Mouse (Mus musculus): ENCODE measurements at regions not wholly inside any gene's neighbourhood (a gene's known extent, or its start where the extent isn't known, plus 50 kb on each side); places are given as distances from the start of the nearest gene placed in this dataset.

DNA sequence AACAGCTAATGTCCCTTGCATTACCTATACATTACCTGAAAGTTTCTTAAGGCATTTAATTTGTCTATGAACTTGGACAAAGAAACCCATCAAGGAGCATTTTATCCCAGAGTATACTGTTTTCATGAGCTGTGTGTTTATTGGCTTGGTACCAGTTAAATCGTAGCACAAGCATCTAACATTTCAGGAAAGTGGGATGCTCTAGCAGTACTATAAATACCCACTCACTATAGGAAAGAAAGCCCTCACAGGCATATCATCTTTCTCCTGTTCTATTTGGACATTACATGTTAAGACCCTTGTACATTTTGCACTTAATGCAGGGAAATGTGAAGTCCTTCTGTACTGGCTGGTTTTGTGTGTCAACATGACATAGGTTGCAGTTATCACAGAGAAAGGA lies 163.9 kb downstream of the Ptprc start:
- peak; percentile 70 for ATAC-seq (ENCODE audit: low read depth)
- WGBS = 42% methylated on average over 1 of the region's 1 CpGs
- Histone ChIP-seq H3K27me3 (replicated peaks; ENCODE audit: control insufficient read depth, insufficient read depth, low read length) (no peaks in the 10 kb centered on the region), H3K4me3 (ENCODE audit: low read depth, low read length) (no peak overlapping the region), H3K9me3 (ENCODE audit: control insufficient read depth, low read length) (no peaks in the 10 kb centered on the region), H3K36me3 (ENCODE audit: control insufficient read depth, insufficient read depth, low read length) (no peaks in the 10 kb centered on the region), H3K4me2 (ENCODE audit: low read depth, low read length) (no peak overlapping the region), H3K4me1 (ENCODE audit: control insufficient read depth, insufficient read depth, low read length) (0 out of 2 replicates have a peak, but pooled peaks cover 11% of the 10 kb centered on the region), H3K9ac (ENCODE audit: low read depth, low read length) (no peak overlapping the region), H3K27ac (replicated peaks; ENCODE audit: low read depth, low read length) (no peak overlapping the region)
- DNase-seq (ENCODE audit: low spot score) = peak; percentile 59

DNA sequence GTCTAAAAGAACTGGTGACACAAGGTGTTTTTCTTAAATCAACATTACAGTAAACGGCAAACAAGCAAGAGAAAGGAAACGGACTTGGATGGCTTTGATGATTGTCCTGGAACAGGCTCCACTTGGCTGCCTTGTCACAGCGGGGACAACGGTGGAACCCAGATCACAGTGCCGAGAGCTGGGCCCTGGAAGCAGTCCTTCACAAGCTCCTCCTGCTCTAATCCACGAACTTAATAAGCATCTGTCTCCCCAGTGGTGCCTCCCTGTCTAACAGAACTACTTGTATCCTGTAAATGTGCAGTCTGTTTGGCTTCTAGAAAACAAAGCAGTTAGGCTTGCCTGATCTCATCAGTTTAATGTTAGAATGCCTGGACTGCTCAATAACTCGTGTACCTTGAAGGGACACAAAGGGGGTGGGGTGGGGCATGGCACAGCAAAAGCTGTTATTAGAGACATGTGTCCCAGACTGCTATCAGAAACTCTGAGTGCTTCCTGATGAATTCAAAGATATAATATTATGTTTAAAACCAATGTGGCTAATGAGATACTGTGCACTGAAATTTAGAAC lies 164.5 kb downstream of the Ptprc start:
- no peak overlapping the region for H3K9ac ChIP-seq (ENCODE audit: low read depth, low read length)
- H3K9me3 ChIP-seq (ENCODE audit: control insufficient read depth, low read length) = no peaks in the 10 kb centered on the region
- peak; percentile 70 for ATAC-seq (ENCODE audit: low read depth)
- H3K4me1 ChIP-seq (ENCODE audit: control insufficient read depth, insufficient read depth, low read length) = 0 out of 2 replicates have a peak, but pooled peaks cover 11% of the 10 kb centered on the region
- peak; percentile 53 for DNase-seq (ENCODE audit: low spot score)
- H3K27ac ChIP-seq (replicated peaks; ENCODE audit: low read depth, low read length) = peak overlapping the region; percentile 2; the same call in 1 of the 2 replicates
- no peak overlapping the region for H3K4me3 ChIP-seq (ENCODE audit: low read depth, low read length)
- 40% methylated on average over 7 of the region's 7 CpGs for WGBS
- no peak overlapping the region for H3K4me2 ChIP-seq (ENCODE audit: low read depth, low read length)
- H3K27me3 ChIP-seq (replicated peaks; ENCODE audit: control insufficient read depth, insufficient read depth, low read length) = no peaks in the 10 kb centered on the region
- no peaks in the 10 kb centered on the region for H3K36me3 ChIP-seq (ENCODE audit: control insufficient read depth, insufficient read depth, low read length)

DNA sequence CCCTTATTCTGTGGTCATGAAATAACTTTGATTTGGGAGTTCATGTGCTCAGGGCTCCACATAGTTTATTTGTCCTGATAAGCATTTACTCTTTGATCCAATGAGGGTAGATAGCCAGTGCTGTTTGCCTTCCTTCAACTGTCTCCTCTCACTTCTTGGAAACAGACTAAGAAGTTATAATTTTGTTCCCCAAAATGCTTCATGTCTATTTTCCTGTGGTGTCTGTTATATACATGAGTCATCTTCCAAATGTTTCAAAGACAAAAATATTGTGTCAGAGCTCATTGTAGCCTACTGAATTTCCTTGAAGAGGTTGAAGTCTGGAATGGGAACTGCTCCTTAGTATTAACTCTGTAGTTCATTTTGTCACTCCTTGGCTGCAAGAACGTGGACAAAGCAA lies 168.7 kb downstream of the Ptprc start:
- no peak for ATAC-seq (ENCODE audit: low read depth)
- H3K36me3 ChIP-seq (ENCODE audit: control insufficient read depth, insufficient read depth, low read length) = no peaks in the 10 kb centered on the region
- 46% methylated on average over 1 of the region's 1 CpGs for WGBS

DNA sequence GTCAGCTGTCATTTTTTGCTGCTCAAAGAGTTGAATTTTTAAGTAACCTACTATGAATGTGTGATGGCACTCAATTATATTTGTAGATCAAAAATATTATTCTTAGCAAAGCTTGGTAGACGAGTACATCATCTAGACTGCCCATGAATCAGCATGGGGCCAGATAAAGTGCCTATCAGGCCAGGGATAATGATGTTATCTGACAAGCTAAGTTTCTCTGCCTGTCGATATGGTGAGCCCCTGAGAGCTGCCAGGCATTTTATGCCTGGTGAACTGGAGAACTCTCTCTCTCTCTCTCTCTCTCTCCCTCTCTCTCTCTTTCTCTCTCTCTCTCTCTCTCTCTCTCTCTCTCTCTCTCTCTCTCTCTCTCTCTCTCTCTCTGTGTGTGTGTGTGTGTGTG lies 171.2 kb downstream of the Ptprc start:
- ATAC-seq (ENCODE audit: low read depth) (no peak), DNase-seq (ENCODE audit: low spot score) (no peak)
- H3K27ac ChIP-seq (replicated peaks; ENCODE audit: low read depth, low read length) = no peak overlapping the region
- no peaks in the 10 kb centered on the region for H3K9me3 ChIP-seq (ENCODE audit: control insufficient read depth, low read length)
- H3K4me3 ChIP-seq (ENCODE audit: low read depth, low read length) = no peak overlapping the region
- H3K36me3 ChIP-seq (ENCODE audit: control insufficient read depth, insufficient read depth, low read length) = no peaks in the 10 kb centered on the region
- no peak overlapping the region for H3K4me2 ChIP-seq (ENCODE audit: low read depth, low read length)
- WGBS = 58% methylated on average over 2 of the region's 2 CpGs
- peaks cover 3% of the 10 kb centered on the region; the same call in 1 of the 2 replicates for H3K4me1 ChIP-seq (ENCODE audit: control insufficient read depth, insufficient read depth, low read length)
- H3K9ac ChIP-seq (ENCODE audit: low read depth, low read length) = no peak overlapping the region
- no peaks in the 10 kb centered on the region for H3K27me3 ChIP-seq (replicated peaks; ENCODE audit: control insufficient read depth, insufficient read depth, low read length)

More for the DNA sequence above, 168.7 kb downstream of the Ptprc start:
- Histone ChIP-seq H3K4me3 (ENCODE audit: low read depth, low read length) (no peak overlapping the region), H3K9me3 (ENCODE audit: control insufficient read depth, low read length) (no peaks in the 10 kb centered on the region), H3K4me2 (ENCODE audit: low read depth, low read length) (no peak overlapping the region), H3K27me3 (replicated peaks; ENCODE audit: control insufficient read depth, insufficient read depth, low read length) (no peaks in the 10 kb centered on the region), H3K4me1 (ENCODE audit: control insufficient read depth, insufficient read depth, low read length) (peaks cover 8% of the 10 kb centered on the region; the same call in 1 of the 2 replicates), H3K27ac (replicated peaks; ENCODE audit: low read depth, low read length) (no peak overlapping the region), H3K9ac (ENCODE audit: low read depth, low read length) (no peak overlapping the region)
- DNase-seq (ENCODE audit: low spot score) = no peak

DNA sequence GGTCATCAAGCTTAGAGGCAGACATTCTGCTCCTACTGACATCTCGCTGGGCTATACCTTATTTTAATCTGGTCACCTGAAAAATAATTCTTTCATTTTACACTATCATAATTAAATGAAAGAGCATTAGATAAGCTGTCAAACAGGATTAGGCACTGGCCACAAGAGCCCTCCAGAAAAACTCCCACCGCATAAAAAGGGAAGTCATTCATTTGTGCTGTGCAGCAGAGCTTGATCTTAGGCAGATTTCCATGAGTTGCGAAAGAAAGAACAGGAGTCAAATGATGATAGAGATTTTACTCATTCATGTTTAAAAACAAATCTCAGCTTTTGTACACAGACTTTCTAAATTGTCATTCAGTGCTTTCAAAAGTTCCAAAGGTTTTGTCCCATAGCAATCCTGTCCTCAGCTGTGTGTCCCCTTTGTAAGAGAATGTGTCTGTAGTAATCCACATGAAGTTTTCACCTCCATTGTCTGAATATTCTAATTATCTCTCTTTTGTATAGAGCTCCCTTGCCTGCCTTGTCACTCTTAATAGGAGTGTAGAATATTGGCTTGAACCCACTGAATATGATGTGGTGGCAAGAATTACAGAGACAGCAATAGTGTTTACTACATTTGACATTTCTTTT lies 176.1 kb downstream of the Ptprc start:
- no peak overlapping the region for H3K9ac ChIP-seq (ENCODE audit: low read depth, low read length)
- DNase-seq (ENCODE audit: low spot score) (peak; percentile 22), ATAC-seq (ENCODE audit: low read depth) (no peak)
- no peak overlapping the region for H3K4me2 ChIP-seq (ENCODE audit: low read depth, low read length)
- no peak overlapping the region for H3K4me3 ChIP-seq (ENCODE audit: low read depth, low read length)
- H3K9me3 ChIP-seq (ENCODE audit: control insufficient read depth, low read length) = no peaks in the 10 kb centered on the region
- H3K36me3 ChIP-seq (ENCODE audit: control insufficient read depth, insufficient read depth, low read length) = no peaks in the 10 kb centered on the region
- WGBS = 86% methylated on average over 3 of the region's 3 CpGs
- H3K27me3 ChIP-seq (replicated peaks; ENCODE audit: control insufficient read depth, insufficient read depth, low read length) = no peaks in the 10 kb centered on the region
- no peak overlapping the region for H3K27ac ChIP-seq (replicated peaks; ENCODE audit: low read depth, low read length)
- H3K4me1 ChIP-seq (ENCODE audit: control insufficient read depth, insufficient read depth, low read length) = peaks cover 3% of the 10 kb centered on the region; the same call in 1 of the 2 replicates

DNA sequence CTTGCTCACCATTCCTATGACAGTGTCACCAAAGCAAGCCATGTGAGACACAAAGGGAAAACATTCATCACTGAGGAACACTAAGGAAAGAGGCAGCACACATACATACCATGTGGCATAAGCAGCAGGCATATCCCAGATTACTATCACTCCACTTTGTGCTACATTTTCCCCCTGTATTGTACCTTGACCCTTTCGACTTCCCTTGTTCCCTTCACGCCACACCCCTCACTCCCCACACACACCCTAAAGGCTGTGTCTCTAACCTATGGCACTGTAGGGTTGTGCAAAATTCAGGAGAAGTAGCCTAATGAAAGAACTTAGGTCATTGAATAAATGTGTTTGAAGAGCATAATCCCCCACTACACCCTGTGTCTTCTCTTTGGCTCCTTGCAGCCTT lies 179.5 kb downstream of the Ptprc start:
- no peak overlapping the region for H3K27ac ChIP-seq (replicated peaks; ENCODE audit: low read depth, low read length)
- H3K9me3 ChIP-seq (ENCODE audit: control insufficient read depth, low read length) = no peaks in the 10 kb centered on the region
- no peak overlapping the region for H3K4me2 ChIP-seq (ENCODE audit: low read depth, low read length)
- whole genome bisulfite sequencing = 89% methylated on average over 2 of the region's 2 CpGs
- DNase-seq (ENCODE audit: low spot score) (no peak), ATAC-seq (ENCODE audit: low read depth) (no peak)
- no peaks in the 10 kb centered on the region for H3K36me3 ChIP-seq (ENCODE audit: control insufficient read depth, insufficient read depth, low read length)
- no peak overlapping the region for H3K4me3 ChIP-seq (ENCODE audit: low read depth, low read length)
- H3K9ac ChIP-seq (ENCODE audit: low read depth, low read length) = no peak overlapping the region
- no peaks in the 10 kb centered on the region for H3K4me1 ChIP-seq (ENCODE audit: control insufficient read depth, insufficient read depth, low read length)
- H3K27me3 ChIP-seq (replicated peaks; ENCODE audit: control insufficient read depth, insufficient read depth, low read length) = no peaks in the 10 kb centered on the region

DNA sequence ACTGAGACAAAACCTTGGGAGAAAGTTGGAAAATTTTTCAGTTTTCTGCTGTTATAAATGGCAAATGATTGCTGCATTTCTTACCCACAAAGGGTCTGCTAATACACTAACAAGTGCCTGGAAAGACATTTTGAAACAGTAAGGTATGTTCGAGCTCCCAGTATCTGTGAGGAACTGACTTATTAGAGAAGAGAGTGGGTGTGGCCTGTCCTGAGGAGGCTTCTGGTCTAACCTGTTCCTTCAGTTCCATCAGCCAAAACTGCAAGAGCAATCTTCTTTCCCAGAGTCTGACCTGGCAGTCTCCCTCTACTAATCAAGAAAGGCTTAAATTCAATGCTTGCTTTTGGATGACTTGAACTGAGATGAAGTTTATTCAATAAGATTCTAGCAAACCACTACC lies 183.6 kb downstream of the Ptprc start:
- Histone ChIP-seq H3K4me3 (ENCODE audit: low read depth, low read length) (no peak overlapping the region), H3K27ac (replicated peaks; ENCODE audit: low read depth, low read length) (no peak overlapping the region), H3K36me3 (ENCODE audit: control insufficient read depth, insufficient read depth, low read length) (no peaks in the 10 kb centered on the region), H3K27me3 (replicated peaks; ENCODE audit: control insufficient read depth, insufficient read depth, low read length) (no peaks in the 10 kb centered on the region), H3K4me2 (ENCODE audit: low read depth, low read length) (no peak overlapping the region), H3K9me3 (ENCODE audit: control insufficient read depth, low read length) (no peaks in the 10 kb centered on the region), H3K4me1 (ENCODE audit: control insufficient read depth, insufficient read depth, low read length) (no peaks in the 10 kb centered on the region), H3K9ac (ENCODE audit: low read depth, low read length) (no peak overlapping the region)
- DNase-seq (ENCODE audit: low spot score) (no peak), ATAC-seq (ENCODE audit: low read depth) (no peak)
- 76% methylated on average over 1 of the region's 1 CpGs for WGBS

DNA sequence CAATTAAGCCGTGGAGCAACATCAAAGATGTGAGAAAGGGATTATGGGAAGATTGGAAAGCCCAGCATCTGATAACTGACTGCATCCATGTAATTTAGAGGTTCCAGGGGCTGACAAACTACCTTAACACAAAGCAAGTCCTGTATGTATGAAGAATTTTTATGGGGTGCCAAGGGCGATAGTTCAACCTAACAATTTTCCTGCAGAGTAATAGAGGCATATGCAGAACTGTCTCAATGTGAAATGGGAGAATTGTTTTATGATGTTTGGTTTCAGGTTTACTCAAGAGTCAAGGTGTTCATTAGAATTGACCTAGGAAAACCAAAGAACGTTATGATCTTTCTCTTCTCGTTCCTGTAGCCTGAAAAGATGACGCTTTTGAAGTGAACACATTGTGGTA lies 184.1 kb downstream of the Ptprc start:
- H3K4me2 ChIP-seq (ENCODE audit: low read depth, low read length) = no peak overlapping the region
- H3K4me1 ChIP-seq (ENCODE audit: control insufficient read depth, insufficient read depth, low read length) = no peaks in the 10 kb centered on the region
- no peak overlapping the region for H3K27ac ChIP-seq (replicated peaks; ENCODE audit: low read depth, low read length)
- H3K36me3 ChIP-seq (ENCODE audit: control insufficient read depth, insufficient read depth, low read length) = no peaks in the 10 kb centered on the region
- H3K27me3 ChIP-seq (replicated peaks; ENCODE audit: control insufficient read depth, insufficient read depth, low read length) = no peaks in the 10 kb centered on the region
- no peak overlapping the region for H3K9ac ChIP-seq (ENCODE audit: low read depth, low read length)
- WGBS = 87% methylated on average over 5 of the region's 5 CpGs
- H3K4me3 ChIP-seq (ENCODE audit: low read depth, low read length) = no peak overlapping the region
- DNase-seq (ENCODE audit: low spot score) (no peak), ATAC-seq (ENCODE audit: low read depth) (no peak)
- H3K9me3 ChIP-seq (ENCODE audit: control insufficient read depth, low read length) = no peaks in the 10 kb centered on the region

DNA sequence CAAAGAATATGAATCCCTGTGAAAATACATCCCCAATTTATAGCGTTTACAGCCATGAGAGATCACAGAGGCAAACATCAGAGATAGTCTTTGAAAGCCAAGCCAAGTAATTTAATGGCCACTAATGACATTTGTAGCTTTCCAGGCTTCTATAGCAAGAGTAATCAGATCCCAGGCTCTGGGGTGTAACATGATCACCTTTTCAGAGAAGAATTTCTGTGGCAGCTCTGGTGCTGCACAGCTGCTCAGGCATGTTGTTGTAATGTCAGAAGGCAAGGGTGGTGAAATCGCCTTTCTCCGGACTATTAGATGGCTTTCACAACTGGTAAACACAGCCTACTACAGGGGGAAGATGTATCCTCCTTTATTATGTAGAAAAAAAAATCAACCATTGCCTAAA lies 202.1 kb downstream of the Ptprc start:
- peaks cover 24% of the 10 kb centered on the region for H3K4me1 ChIP-seq (ENCODE audit: control insufficient read depth, insufficient read depth, low read length)
- no peak overlapping the region for H3K9ac ChIP-seq (ENCODE audit: low read depth, low read length)
- peak overlapping the region; percentile 71 for H3K27ac ChIP-seq (replicated peaks; ENCODE audit: low read depth, low read length)
- no peaks in the 10 kb centered on the region for H3K9me3 ChIP-seq (ENCODE audit: control insufficient read depth, low read length)
- no peak overlapping the region for H3K4me2 ChIP-seq (ENCODE audit: low read depth, low read length)
- ATAC-seq (ENCODE audit: low read depth) (peak; percentile 92), DNase-seq (ENCODE audit: low spot score) (peak; percentile 89)
- no peaks in the 10 kb centered on the region for H3K27me3 ChIP-seq (replicated peaks; ENCODE audit: control insufficient read depth, insufficient read depth, low read length)
- 10% methylated on average over 3 of the region's 3 CpGs for WGBS
- H3K36me3 ChIP-seq (ENCODE audit: control insufficient read depth, insufficient read depth, low read length) = 0 out of 2 replicates have a peak, but pooled peaks cover 7% of the 10 kb centered on the region
- H3K4me3 ChIP-seq (ENCODE audit: low read depth, low read length) = no peak overlapping the region
